Mouse (Mus musculus) C3H10T1/2 (cell line): ENCODE measurements around the gene Rassf5. TPM values are rescaled to one million over a fixed set of nuclear protein-coding genes. Genes with fewer than 3 reads are reported as not detected.

Source experiments
- polyA plus RNA-seq, 2 experiments: library from polyadenylated mRNA; unstranded; fragments of >200 nt; fragmentation: generic; extraction: Trizol; gene quantifications; one replicate each; pipeline ENCODE4 v1.2.1; 2012; ENCODE audit warnings: missing spikeins in 2 of 2

Rassf5 gene
- polyA plus RNA-seq = 1 to 10 TPM in 1 of 2 experiments, under 1 TPM in 1; 0.49 to 1.6 TPM

GRCm38 (mm10) chr1:131245089-131245856, at the start of gene Rassf5:
Gene Rassf5 (minus strand): TSS chr1:131245258.

GRCm38 (mm10) chr1:131279456-131279776, 34.4 kb upstream of the Rassf5 start, which contains the start of gene Ikbke:
Gene Ikbke (minus strand): TSS chr1:131279606.

GRCm38 (mm10) chr1:131153018-131153629, 91.9 kb downstream of the Rassf5 start, which contains the start of gene Eif2d:
Gene Eif2d (plus strand): TSS chr1:131153181.

GRCm38 (mm10) chr1:131138191-131139016, 106.7 kb downstream of the Rassf5 start, which contains the start of gene Dyrk3:
Gene Dyrk3 (minus strand): TSS chr1:131138340.

Other genes starting within 250 kb of the Rassf5 start
- gene Il10, start 225.4 kb downstream of the Rassf5 start, polyA plus RNA-seq = not detected
- 10 to 100 TPM; 54.8 to 60.2 TPM for gene Mapkapk2, start 147.4 kb downstream of the Rassf5 start, polyA plus RNA-seq
- 1 to 10 TPM in 1 of 2 experiments, under 1 TPM in 1; 0.93 to 2.1 TPM for gene Dyrk3, start 106.9 kb downstream of the Rassf5 start, polyA plus RNA-seq
- 10 to 100 TPM; 40.3 to 40.5 TPM for gene Eif2d, start 92.1 kb downstream of the Rassf5 start, polyA plus RNA-seq
- gene Ikbke, start 34.3 kb upstream of the Rassf5 start, polyA plus RNA-seq = 10 to 100 TPM in 1 of 2 experiments, 1 to 10 TPM in 1; 1.5 to 11.3 TPM